15 mouse cellular contexts compared by ENCODE assay signal in the genomic region with DNA sequence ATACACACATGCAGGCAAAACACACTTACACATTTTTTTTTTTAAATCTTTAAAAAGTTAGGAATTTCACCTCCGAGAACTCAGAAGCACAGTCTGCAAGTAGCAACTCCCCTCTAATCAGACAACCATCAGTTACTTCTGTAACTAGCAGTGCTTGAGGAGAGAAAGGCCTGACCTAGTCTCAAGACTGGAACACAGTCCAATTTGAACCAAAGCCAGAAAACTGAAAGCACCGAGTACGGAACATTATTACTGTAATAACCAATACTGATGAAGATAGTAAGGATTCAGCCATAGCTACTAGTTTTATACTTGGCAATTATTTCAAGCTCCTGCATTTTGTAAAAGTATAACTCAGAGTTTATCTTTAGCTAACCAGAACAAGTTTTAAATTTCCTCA. TPM values are rescaled to one million over a fixed set of nuclear protein-coding genes. Genes with fewer than 3 reads are reported as not detected.
DNase-seq lines count a peak whose midpoint lies in the region; ATAC-seq and TF ChIP-seq lines count a peak whose summit lies in the region.
"Had no signal": no experiment of that assay in that cellular context is flagged by ENCODE, and none has a peak within 500 bp of the region (broad histone marks: within the 10 kb centered on the region; RNA-seq: fewer than 3 reads in every experiment).

No protein-coding gene starts in this region.

- peaks cover 12% of the 10 kb centered on the region for H3K4me1 ChIP-seq in hindbrain, postnatal 0 days (ENCODE audit: insufficient read depth, low read length)
- peaks cover 23% of the 10 kb centered on the region for H3K4me1 ChIP-seq in hindbrain, embryonic 10.5 days (replicated peaks)

- H3K36me3 ChIP-seq in hindbrain, postnatal 0 days (ENCODE audit: insufficient read depth, low read length) = no peaks in the 10 kb centered on the region
- peaks cover 19% of the 10 kb centered on the region for H3K36me3 ChIP-seq in hindbrain, embryonic 10.5 days
- H3K36me3 ChIP-seq in myocyte (ENCODE audit: control insufficient read depth, insufficient read depth) = no peaks in the 10 kb centered on the region
- H3K36me3 ChIP-seq: neural tube, embryonic 12.5 days had no signal

- ATAC-seq in hindbrain, postnatal 0 days = no peak
- ATAC-seq: CD4-positive, CD25-positive, alpha-beta regulatory T cell, adult 4 months had no signal

- H3K9ac ChIP-seq in hindbrain, postnatal 0 days (replicated peaks; ENCODE audit: low read length) = no peak overlapping the region
- H3K9ac ChIP-seq: neural tube, embryonic 12.5 days had no signal

- peak; percentile 35 for DNase-seq in gastrocnemius, adult 18-20 months (ENCODE audit: low spot score)
- no peak for DNase-seq in gastrocnemius, postnatal 4 days (ENCODE audit: low spot score in 2 of 2)
- no peak for DNase-seq in hindbrain, postnatal 0 days (ENCODE audit: low spot score)
- DNase-seq in hindbrain, embryonic 10.5 days (ENCODE audit: low spot score) = no peak
- DNase-seq in lung, postnatal 25 days (ENCODE audit: low spot score) = peak; percentile 14
- DNase-seq in lung, postnatal 4 days = no peak
- no peak for DNase-seq in ovary, postnatal 10 days (ENCODE audit: low spot score)
- DNase-seq: adrenal gland, postnatal 25 days; cerebellum, adult 11-12 months; left cerebral cortex, postnatal 4 days; right cerebral cortex, adult 18-20 months; thymus, postnatal 14 days had no signal

- no peaks in the 10 kb centered on the region for H3K27me3 ChIP-seq in hindbrain, postnatal 0 days (ENCODE audit: insufficient read depth, low read length)
- no peaks in the 10 kb centered on the region for H3K27me3 ChIP-seq in hindbrain, embryonic 10.5 days (ENCODE audit: insufficient read depth, poor library complexity, severe bottlenecking)
- no peaks in the 10 kb centered on the region for H3K27me3 ChIP-seq in myocyte (ENCODE audit: control insufficient read depth, insufficient read depth, insufficient read length)
- H3K27me3 ChIP-seq: neural tube, embryonic 12.5 days had no signal

- H3K79me2 ChIP-seq in myocyte (ENCODE audit: control insufficient read depth, insufficient read depth) = peaks cover 70% of the 10 kb centered on the region

- no peak for TF ChIP-seq CTCF in hindbrain, postnatal 0 days (IDR thresholded peaks at IDR 0.05; ENCODE audit: low read depth)

- H3ac ChIP-seq in myocyte (ENCODE audit: control insufficient read depth, insufficient read length) = no peak overlapping the region

- peak overlapping the region; percentile 82; the same call in 1 of the 2 replicates for H3K4me2 ChIP-seq in hindbrain, postnatal 0 days (ENCODE audit: low read depth, low read length)
- H3K4me2 ChIP-seq in myocyte (ENCODE audit: low read depth) = peak overlapping the region; percentile 81

- no peaks in the 10 kb centered on the region for H3K9me3 ChIP-seq in hindbrain, postnatal 0 days (ENCODE audit: low read length)
- H3K9me3 ChIP-seq in hindbrain, embryonic 10.5 days = no peaks in the 10 kb centered on the region
- H3K9me3 ChIP-seq: neural tube, embryonic 12.5 days had no signal

- TF ChIP-seq POLR2A in myocyte (IDR thresholded peaks at IDR 0.05; ENCODE audit: insufficient read length, low read depth) = no peak

- H3K27ac ChIP-seq in hindbrain, postnatal 0 days = no peak overlapping the region
- H3K27ac ChIP-seq in hindbrain, embryonic 10.5 days = no peak overlapping the region
- H3K27ac ChIP-seq: neural tube, embryonic 12.5 days had no signal

- WGBS in hindbrain, postnatal 0 days = 49% methylated on average over 3 of the region's 3 CpGs
- WGBS in hindbrain, embryonic 10.5 days = 94% methylated on average over 3 of the region's 3 CpGs

- no peak overlapping the region for H3K4me3 ChIP-seq in hindbrain, postnatal 0 days (ENCODE audit: low read length)
- H3K4me3 ChIP-seq in hindbrain, embryonic 10.5 days = no peak overlapping the region
- no peak overlapping the region for H3K4me3 ChIP-seq in myocyte

TF ChIP-seq in myocyte, 11 proteins besides CTCF, POLR2A, EP300 and RAD21:
- TF ChIP-seq POLR2AphosphoS2 (IDR thresholded peaks at IDR 0.05; ENCODE audit: insufficient read length, low read depth) (no peak), CEBPB (IDR thresholded peaks at IDR 0.05; ENCODE audit: insufficient read depth, poor library complexity, severe bottlenecking) (no peak), TCF3 (IDR thresholded peaks at IDR 0.05; ENCODE audit: insufficient read length, low read depth) (no peak), REST (IDR thresholded peaks at IDR 0.05; ENCODE audit: insufficient read depth, insufficient read length) (no peak)

RNA-seq across cellular contexts. Expression of gene Pak2, which starts 2.7 kb away (rescaled TPM):
- total RNA-seq in gastrocnemius, adult 18-20 months (2021) = 10 to 100 TPM; 12.3 to 15.7 TPM
- 10 to 100 TPM; 36.2 to 38.1 TPM for total RNA-seq in gastrocnemius, postnatal 4 days (2021)
- total RNA-seq in hindbrain, postnatal 0 days (2014; rRNA removed) = 21.7 and 22.5 TPM in 2 replicates
- 21.8 TPM in 2 replicates for polyA plus RNA-seq in hindbrain, postnatal 0 days (2015; fragmentation: Nextera tagmentation; extraction: Ambion mirVana)
- polyA plus RNA-seq in hindbrain, embryonic 10.5 days (2016; fragmentation: Nextera tagmentation; extraction: Ambion mirVana) = 35.7 and 39.4 TPM in 2 replicates
- 10.9 TPM for polyA plus RNA-seq in myocyte (2012; fragmentation: generic; extraction: Trizol)

RNA-seq across cellular contexts. Expression of gene Pigx, which starts 23.1 kb away (rescaled TPM):
- total RNA-seq in gastrocnemius, adult 18-20 months (2021) = 10 to 100 TPM; 10.5 to 12.7 TPM
- 10 to 100 TPM; 21.5 to 22.9 TPM for total RNA-seq in gastrocnemius, postnatal 4 days (2021)
- total RNA-seq in hindbrain, postnatal 0 days (2014; rRNA removed) = 46.5 and 47.3 TPM in 2 replicates
- polyA plus RNA-seq in hindbrain, postnatal 0 days (2015; fragmentation: Nextera tagmentation; extraction: Ambion mirVana) = 86.7 and 93.3 TPM in 2 replicates
- polyA plus RNA-seq in hindbrain, embryonic 10.5 days (2016; fragmentation: Nextera tagmentation; extraction: Ambion mirVana) = 149 and 159 TPM in 2 replicates
- polyA plus RNA-seq in myocyte (2012; fragmentation: generic; extraction: Trizol) = 19.4 TPM

RNA-seq across cellular contexts. Expression of gene Cep19, which starts 23.2 kb away (rescaled TPM):
- 10 to 100 TPM in 1 of 2 experiments, 1 to 10 TPM in 1; 9.3 to 10.9 TPM for total RNA-seq in gastrocnemius, adult 18-20 months (2021)
- 1 to 10 TPM; 8.0 TPM for total RNA-seq in gastrocnemius, postnatal 4 days (2021)
- 20.1 and 28.2 TPM in 2 replicates for total RNA-seq in hindbrain, postnatal 0 days (2014; rRNA removed)
- polyA plus RNA-seq in hindbrain, postnatal 0 days (2015; fragmentation: Nextera tagmentation; extraction: Ambion mirVana) = 55.0 and 56.0 TPM in 2 replicates
- polyA plus RNA-seq in hindbrain, embryonic 10.5 days (2016; fragmentation: Nextera tagmentation; extraction: Ambion mirVana) = 37.9 and 39.4 TPM in 2 replicates
- polyA plus RNA-seq in myocyte (2012; fragmentation: generic; extraction: Trizol) = 6.6 TPM

Comparison
In these comparisons a context has a peak if more than half of its experiments do, and no peak if none do; other contexts are left out.
1. DNase-seq: peak in gastrocnemius, adult 18-20 months (single experiment) and lung, postnatal 25 days (single experiment); none in gastrocnemius, postnatal 4 days (0 of 2), hindbrain, postnatal 0 days (single experiment), hindbrain, embryonic 10.5 days (single experiment), lung, postnatal 4 days (0 of 2) and ovary, postnatal 10 days (single experiment).